Mouse (Mus musculus): ENCODE results near the gene Rbbp5.

DNA sequence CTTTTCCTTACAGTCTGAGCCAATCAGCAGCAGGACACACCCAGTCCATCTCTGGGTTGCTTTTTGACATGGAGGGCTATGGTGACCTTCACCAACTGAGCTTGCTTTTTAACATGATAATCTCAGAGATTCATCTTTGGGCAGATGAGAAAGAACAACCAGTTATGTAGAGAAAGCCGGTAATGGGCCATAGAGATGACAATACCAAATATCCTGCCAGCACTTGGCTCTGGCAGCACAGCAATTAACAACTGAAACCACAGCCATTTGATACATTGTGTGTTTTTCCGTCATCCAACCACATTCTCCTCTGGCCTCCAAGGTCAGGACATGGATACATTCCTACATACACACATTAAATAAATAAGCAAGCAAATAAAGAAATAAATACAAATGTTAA, 6.1 kb upstream of the Rbbp5 start:
- TF ChIP-seq POLR2A (IDR thresholded peaks at IDR 0.05; ENCODE audit: low read depth, low read length) (no peak), CTCF (IDR thresholded peaks at IDR 0.05; ENCODE audit: extremely low read depth, insufficient read depth, insufficient read length, insufficient replicate concordance) (no peak)

Measured in spleen, adult 2 months (tissue).